Mouse (Mus musculus): ENCODE data around the gene Map4k1. TPM values are rescaled to one million over a fixed set of nuclear protein-coding genes. Genes with fewer than 3 reads are reported as not detected.

Map4k1 gene
- polyA plus RNA-seq, 1 experiment: 11.7 TPM

- Histone ChIP-seq H3K4me3 (replicated peaks) (no peak overlapping the region), H3K27me3 (ENCODE audit: control insufficient read depth) (no peaks in the 10 kb centered on the region), H3K9me3 (ENCODE audit: control insufficient read depth, low read length) (no peaks in the 10 kb centered on the region), H3K4me1 (ENCODE audit: control insufficient read depth) (peaks cover 42% of the 10 kb centered on the region), H3K36me3 (ENCODE audit: control insufficient read depth) (peaks cover 8% of the 10 kb centered on the region)
- TF ChIP-seq GATA1 (IDR thresholded peaks at IDR 0.05; ENCODE audit: low read length): no peak
- no peak for TF ChIP-seq TAL1 (IDR thresholded peaks at IDR 0.05; ENCODE audit: low read length)
Observed at GRCm38 (mm10) chr7:28984452-28984851, 2.6 kb downstream of the Map4k1 start.

GRCm38 (mm10) chr7:28985207-28985606 lies 3.4 kb downstream of the Map4k1 start:
- Histone ChIP-seq H3K9me3 (ENCODE audit: control insufficient read depth, low read length) (no peaks in the 10 kb centered on the region), H3K4me3 (replicated peaks) (no peak overlapping the region), H3K4me1 (ENCODE audit: control insufficient read depth) (peaks cover 39% of the 10 kb centered on the region), H3K36me3 (ENCODE audit: control insufficient read depth) (peaks cover 3% of the 10 kb centered on the region), H3K27me3 (ENCODE audit: control insufficient read depth) (no peaks in the 10 kb centered on the region)
- TF ChIP-seq GATA1 (IDR thresholded peaks at IDR 0.05; ENCODE audit: low read length) (no peak), TAL1 (IDR thresholded peaks at IDR 0.05; ENCODE audit: low read length) (no peak)

DNA sequence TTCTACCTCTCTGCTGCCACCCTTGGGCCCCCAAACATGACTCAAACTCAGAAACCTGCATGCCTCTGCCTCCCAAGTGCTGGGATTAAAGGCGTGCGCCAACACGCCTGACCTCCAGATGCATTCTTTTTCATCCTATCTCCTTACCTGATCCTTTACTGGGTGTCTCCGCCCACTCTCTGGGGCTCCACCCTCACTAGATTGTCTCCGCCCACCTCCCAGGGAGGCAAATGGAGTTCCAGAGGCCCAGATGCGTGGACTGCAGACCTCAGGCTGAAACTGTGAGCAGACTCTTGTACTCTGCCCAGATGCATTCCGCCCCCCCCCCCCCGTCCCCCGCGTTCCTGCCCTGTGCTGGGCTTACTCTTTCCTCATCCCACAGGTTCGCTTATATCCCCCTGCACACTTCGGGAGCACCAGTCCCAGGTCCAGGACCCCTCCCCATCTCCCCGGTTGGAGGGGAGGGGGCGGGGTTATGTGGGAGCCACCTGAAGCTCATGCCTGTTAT lies 9.0 kb downstream of the Map4k1 start:
- Histone ChIP-seq H3K36me3 (ENCODE audit: control insufficient read depth) (no peaks in the 10 kb centered on the region; the same call in 1 of the 2 replicates), H3K27me3 (ENCODE audit: control insufficient read depth) (no peaks in the 10 kb centered on the region), H3K4me1 (ENCODE audit: control insufficient read depth) (peaks cover 11% of the 10 kb centered on the region), H3K9me3 (ENCODE audit: control insufficient read depth, low read length) (no peaks in the 10 kb centered on the region), H3K4me3 (replicated peaks) (no peak overlapping the region)
- TF ChIP-seq GATA1 (IDR thresholded peaks at IDR 0.05; ENCODE audit: low read length): no peak
- TF ChIP-seq TAL1 (IDR thresholded peaks at IDR 0.05; ENCODE audit: low read length): no peak

- 0 out of 2 replicates have a peak, but pooled peaks cover 2% of the 10 kb centered on the region for H3K9me3 ChIP-seq (ENCODE audit: control insufficient read depth, low read length)
- H3K4me1 ChIP-seq (ENCODE audit: control insufficient read depth): peaks cover 11% of the 10 kb centered on the region
- H3K36me3 ChIP-seq (ENCODE audit: control insufficient read depth): no peaks in the 10 kb centered on the region; the same call in 1 of the 2 replicates
- no peak overlapping the region for H3K4me3 ChIP-seq (replicated peaks)
- no peaks in the 10 kb centered on the region for H3K27me3 ChIP-seq (ENCODE audit: control insufficient read depth)
- no peak for TF ChIP-seq TAL1 (IDR thresholded peaks at IDR 0.05; ENCODE audit: low read length)
Observed at GRCm38 (mm10) chr7:28991616-28992015, 9.8 kb downstream of the Map4k1 start.

GRCm38 (mm10) chr7:28992997-28993396 lies 11.1 kb downstream of the Map4k1 start:
- no peak for TF ChIP-seq GATA1 (IDR thresholded peaks at IDR 0.05; ENCODE audit: low read length)
- TF ChIP-seq TAL1 (IDR thresholded peaks at IDR 0.05; ENCODE audit: low read length): no peak
- H3K36me3 ChIP-seq (ENCODE audit: control insufficient read depth): no peaks in the 10 kb centered on the region; the same call in 1 of the 2 replicates
- H3K27me3 ChIP-seq (ENCODE audit: control insufficient read depth): no peaks in the 10 kb centered on the region
- H3K9me3 ChIP-seq (ENCODE audit: control insufficient read depth, low read length): 0 out of 2 replicates have a peak, but pooled peaks cover 2% of the 10 kb centered on the region
- H3K4me3 ChIP-seq (replicated peaks): no peak overlapping the region
- peaks cover 10% of the 10 kb centered on the region for H3K4me1 ChIP-seq (ENCODE audit: control insufficient read depth)

GRCm38 (mm10) chr7:28993402-28993801 lies 11.6 kb downstream of the Map4k1 start:
- Histone ChIP-seq H3K4me3 (replicated peaks) (no peak overlapping the region), H3K4me1 (ENCODE audit: control insufficient read depth) (peaks cover 10% of the 10 kb centered on the region), H3K9me3 (ENCODE audit: control insufficient read depth, low read length) (0 out of 2 replicates have a peak, but pooled peaks cover 2% of the 10 kb centered on the region), H3K36me3 (ENCODE audit: control insufficient read depth) (no peaks in the 10 kb centered on the region; the same call in 1 of the 2 replicates), H3K27me3 (ENCODE audit: control insufficient read depth) (no peaks in the 10 kb centered on the region)
- TF ChIP-seq TAL1 (IDR thresholded peaks at IDR 0.05; ENCODE audit: low read length) (no peak), GATA1 (IDR thresholded peaks at IDR 0.05; ENCODE audit: low read length) (no peak)

GRCm38 (mm10) chr7:29000651-29001605 lies 19.1 kb downstream of the Map4k1 start:
- TF ChIP-seq TAL1 (IDR thresholded peaks at IDR 0.05; ENCODE audit: low read length) (no peak), GATA1 (IDR thresholded peaks at IDR 0.05; ENCODE audit: low read length) (no peak)
- peak overlapping the region; percentile 60 for H3K4me3 ChIP-seq (replicated peaks)
- 0 out of 2 replicates have a peak, but pooled peaks cover 2% of the 10 kb centered on the region for H3K9me3 ChIP-seq (ENCODE audit: control insufficient read depth, low read length)
- H3K27me3 ChIP-seq (ENCODE audit: control insufficient read depth): peaks cover 9% of the 10 kb centered on the region
- H3K4me1 ChIP-seq (ENCODE audit: control insufficient read depth): peaks cover 30% of the 10 kb centered on the region
- no peaks in the 10 kb centered on the region; the same call in 1 of the 2 replicates for H3K36me3 ChIP-seq (ENCODE audit: control insufficient read depth)

- TF ChIP-seq TAL1 (IDR thresholded peaks at IDR 0.05; ENCODE audit: low read length) (no peak), GATA1 (IDR thresholded peaks at IDR 0.05; ENCODE audit: low read length) (no peak)
Observed at GRCm38 (mm10) chr7:29007224-29008101, 25.6 kb downstream of the Map4k1 start.

More at GRCm38 (mm10) chr7:29007224-29008101, 25.6 kb downstream of the Map4k1 start:
- Histone ChIP-seq H3K9me3 (ENCODE audit: control insufficient read depth, low read length) (no peaks in the 10 kb centered on the region), H3K36me3 (ENCODE audit: control insufficient read depth) (no peaks in the 10 kb centered on the region), H3K4me1 (ENCODE audit: control insufficient read depth) (peaks cover 24% of the 10 kb centered on the region), H3K4me3 (replicated peaks) (no peak overlapping the region), H3K27me3 (ENCODE audit: control insufficient read depth) (peaks cover 3% of the 10 kb centered on the region; the same call in 1 of the 2 replicates)
